Mouse (Mus musculus) left cerebral cortex, postnatal 36 days (tissue): ENCODE data around the gene Osgin1. TPM values are rescaled to one million over a fixed set of nuclear protein-coding genes. Genes with fewer than 3 reads are reported as not detected.

Source experiments
- DNase-seq, 2 experiments: peaks; one replicate each; pipeline ENCODE4 v3.0.0; 2021 to 2022; ENCODE audit warnings: low spot score in 2 of 2, mixed read lengths in 1 of 2
- intact Hi-C: fragments of 180-260 bp; cut with DNase I; formaldehyde crosslinking; loops from one replicate; pipeline ENCODE4 v1.15.1; 2025
- total RNA-seq, 2 experiments: library from RNA; stranded (reverse); gene quantifications; 2 replicates each; pipeline ENCODE4 v1.2.3; 2021

Osgin1 gene
- total RNA-seq, 2 experiments from 2014 or later: 0.34 to 0.81 TPM

DNA sequence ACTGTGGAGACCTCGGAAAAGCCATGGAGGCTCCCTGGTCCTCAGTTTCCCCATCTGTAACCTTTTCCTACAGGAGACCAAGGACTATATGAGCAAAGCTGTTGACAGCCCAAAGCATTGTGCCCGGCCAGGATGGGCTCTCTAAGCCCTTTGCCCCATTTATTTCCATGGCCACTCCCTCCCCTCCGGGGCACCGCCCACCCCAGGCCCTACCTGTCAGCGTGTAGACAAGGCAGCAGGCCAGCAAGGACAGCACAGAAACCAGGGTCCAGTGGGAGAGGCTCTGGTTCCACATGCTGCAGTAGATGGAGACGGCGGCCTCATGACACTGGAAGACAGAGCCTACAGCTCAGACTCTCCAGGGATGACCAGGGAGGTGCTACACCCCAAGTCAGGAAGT is 53.2 kb downstream of the Osgin1 start:
- intact Hi-C loops: no loop called here
- no peak for DNase-seq

Other genes with a start within 250 kb of the Osgin1 start
- 100 to 1,000 TPM; 345 to 377 TPM for gene Hsbp1, start 89.6 kb upstream of the Osgin1 start, total RNA-seq
- 10 to 100 TPM; 29.4 to 33.8 TPM for gene Mlycd, start 39.2 kb upstream of the Osgin1 start, total RNA-seq
- gene Necab2, start 12.6 kb downstream of the Osgin1 start, total RNA-seq: 10 to 100 TPM; 60.4 to 67.1 TPM
- under 1 TPM; 0.29 to 0.81 TPM for gene Slc38a8, start 67.6 kb downstream of the Osgin1 start, total RNA-seq
- gene Mbtps1, start 124.6 kb downstream of the Osgin1 start, total RNA-seq: 10 to 100 TPM; 65.4 to 74.4 TPM
- 10 to 100 TPM; 43.2 to 43.6 TPM for gene Hsdl1, start 141.1 kb downstream of the Osgin1 start, total RNA-seq
- under 1 TPM; 0.10 to 0.18 TPM for gene Dnaaf1, start 141.1 kb downstream of the Osgin1 start, total RNA-seq
- 10 to 100 TPM; 10.1 to 10.3 TPM for gene Taf1c, start 171.1 kb downstream of the Osgin1 start, total RNA-seq
- gene Adad2, start 178.6 kb downstream of the Osgin1 start, total RNA-seq: under 1 TPM in 1 of 2 experiments, not detected in 1; 0.15 TPM
- gene Kcng4, start 201.6 kb downstream of the Osgin1 start, total RNA-seq: 1 to 10 TPM; 3.1 to 3.7 TPM
- gene Wfdc1, start 232.2 kb downstream of the Osgin1 start, total RNA-seq: 10 to 100 TPM in 1 of 2 experiments, 1 to 10 TPM in 1; 7.3 to 10.7 TPM